Mouse (Mus musculus): ENCODE results near the gene Vmn2r108. TPM values are rescaled to one million over a fixed set of nuclear protein-coding genes. Genes with fewer than 3 reads are reported as not detected.
"Not testable (repeated sequence)": the region's sequence is repeated elsewhere in the genome, so short reads cannot be mapped to it uniquely, and the experiment has no call there.

Gene Vmn2r108
- not detected in 2 replicates for total RNA-seq (2014; fragmentation: Nextera tagmentation)
- total RNA-seq (2017) = not detected in 2 replicates

GRCm38 (mm10) chr17:20481231-20481630 is at the start of gene Vmn2r108:
Gene Vmn2r108 (minus strand): TSS chr17:20481331.
- no peak for ATAC-seq (replicated peaks; ENCODE audit: low FRiP score, low TSS enrichment, poor library complexity, severe bottlenecking)

GRCm38 (mm10) chr17:20508247-20508646 is 27.1 kb upstream of the Vmn2r108 start:
- not testable (repeated sequence) for ATAC-seq (replicated peaks; ENCODE audit: low FRiP score, low TSS enrichment, poor library complexity, severe bottlenecking)

- no peak for ATAC-seq (replicated peaks; ENCODE audit: low FRiP score, low TSS enrichment, poor library complexity, severe bottlenecking)
These were observed 16.7 kb upstream of the Vmn2r108 start, which contains the start of gene Vmn1r225 for GRCm38 (mm10) chr17:20497858-20498257. Gene Vmn1r225 (plus strand): TSS chr17:20498158.

GRCm38 (mm10) chr17:20473311-20473710 is 7.8 kb downstream of the Vmn2r108 start:
- ATAC-seq (replicated peaks; ENCODE audit: low FRiP score, low TSS enrichment, poor library complexity, severe bottlenecking) = no peak

GRCm38 (mm10) chr17:20439263-20439662 is 41.9 kb downstream of the Vmn2r108 start:
- no peak for ATAC-seq (replicated peaks; ENCODE audit: low FRiP score, low TSS enrichment, poor library complexity, severe bottlenecking)

- no peak for ATAC-seq (replicated peaks; ENCODE audit: low FRiP score, low TSS enrichment, poor library complexity, severe bottlenecking)
These were observed 67.3 kb downstream of the Vmn2r108 start, which contains the start of gene Vmn1r224 for GRCm38 (mm10) chr17:20413846-20414245. Gene Vmn1r224 (plus strand): TSS chr17:20414146.

Other genes starting within 250 kb of the Vmn2r108 start
- gene Vmn2r105, start 246.3 kb downstream of the Vmn2r108 start, total RNA-seq (2014; fragmentation: Nextera tagmentation) = not detected in 2 replicates
- gene Vmn2r105, start 246.3 kb downstream of the Vmn2r108 start, total RNA-seq (2017) = not detected in 2 replicates
- gene Vmn2r106, start 195.8 kb downstream of the Vmn2r108 start, total RNA-seq (2014; fragmentation: Nextera tagmentation) = not detected in 2 replicates
- gene Vmn2r106, start 195.8 kb downstream of the Vmn2r108 start, total RNA-seq (2017) = not detected in 2 replicates
- not detected in 2 replicates for gene Vmn2r107, start 136.1 kb downstream of the Vmn2r108 start, total RNA-seq (2014; fragmentation: Nextera tagmentation)
- not detected in 2 replicates for gene Vmn2r107, start 136.1 kb downstream of the Vmn2r108 start, total RNA-seq (2017)
- not detected in 2 replicates for gene Vmn1r224, start 67.2 kb downstream of the Vmn2r108 start, total RNA-seq (2014; fragmentation: Nextera tagmentation)
- not detected in 2 replicates for gene Vmn1r224, start 67.2 kb downstream of the Vmn2r108 start, total RNA-seq (2017)
- not detected in 2 replicates for gene Vmn1r225, start 16.8 kb upstream of the Vmn2r108 start, total RNA-seq (2014; fragmentation: Nextera tagmentation)
- gene Vmn1r225, start 16.8 kb upstream of the Vmn2r108 start, total RNA-seq (2017) = not detected in 2 replicates
- gene Vmn2r109, start 83.4 kb upstream of the Vmn2r108 start, total RNA-seq (2014; fragmentation: Nextera tagmentation) = not detected in 2 replicates
- gene Vmn2r109, start 83.4 kb upstream of the Vmn2r108 start, total RNA-seq (2017) = not detected in 2 replicates
- not detected in 2 replicates for gene Vmn2r110, start 115.1 kb upstream of the Vmn2r108 start, total RNA-seq (2014; fragmentation: Nextera tagmentation)
- gene Vmn2r110, start 115.1 kb upstream of the Vmn2r108 start, total RNA-seq (2017) = under 0.01 TPM in 1 of 2 replicates, not detected in the other
- gene Fpr-rs3, start 143.5 kb upstream of the Vmn2r108 start, total RNA-seq (2014; fragmentation: Nextera tagmentation) = not detected in 2 replicates
- gene Fpr-rs3, start 143.5 kb upstream of the Vmn2r108 start, total RNA-seq (2017) = not detected in 2 replicates
- not detected in 2 replicates for gene Vmn1r226, start 201.5 kb upstream of the Vmn2r108 start, total RNA-seq (2014; fragmentation: Nextera tagmentation)
- gene Vmn1r226, start 201.5 kb upstream of the Vmn2r108 start, total RNA-seq (2017) = not detected in 2 replicates
- gene Vmn1r227, start 248.5 kb upstream of the Vmn2r108 start, total RNA-seq (2014; fragmentation: Nextera tagmentation) = not detected in 2 replicates
- gene Vmn1r227, start 248.5 kb upstream of the Vmn2r108 start, total RNA-seq (2017) = not detected in 2 replicates

Measured in megakaryocyte-erythroid progenitor cell, adult 5-6 weeks (primary cell).